Mouse (Mus musculus) cerebellum, adult 9-10 months (tissue): ENCODE data around the gene Tsga13.
A peak's percentile ranks its signal among the peaks of the same experiment; 100 is the strongest.

Experiments used
- DNase-seq: peaks from one replicate; pipeline ENCODE4 v3.0.0; 2022

Gene Tsga13

GRCm38 (mm10) chr6:30915473-30915872, at the start of gene Tsga13:
Gene Tsga13, minus strand, starts transcription at chr6:30915573.
- no peak for DNase-seq

DNA sequence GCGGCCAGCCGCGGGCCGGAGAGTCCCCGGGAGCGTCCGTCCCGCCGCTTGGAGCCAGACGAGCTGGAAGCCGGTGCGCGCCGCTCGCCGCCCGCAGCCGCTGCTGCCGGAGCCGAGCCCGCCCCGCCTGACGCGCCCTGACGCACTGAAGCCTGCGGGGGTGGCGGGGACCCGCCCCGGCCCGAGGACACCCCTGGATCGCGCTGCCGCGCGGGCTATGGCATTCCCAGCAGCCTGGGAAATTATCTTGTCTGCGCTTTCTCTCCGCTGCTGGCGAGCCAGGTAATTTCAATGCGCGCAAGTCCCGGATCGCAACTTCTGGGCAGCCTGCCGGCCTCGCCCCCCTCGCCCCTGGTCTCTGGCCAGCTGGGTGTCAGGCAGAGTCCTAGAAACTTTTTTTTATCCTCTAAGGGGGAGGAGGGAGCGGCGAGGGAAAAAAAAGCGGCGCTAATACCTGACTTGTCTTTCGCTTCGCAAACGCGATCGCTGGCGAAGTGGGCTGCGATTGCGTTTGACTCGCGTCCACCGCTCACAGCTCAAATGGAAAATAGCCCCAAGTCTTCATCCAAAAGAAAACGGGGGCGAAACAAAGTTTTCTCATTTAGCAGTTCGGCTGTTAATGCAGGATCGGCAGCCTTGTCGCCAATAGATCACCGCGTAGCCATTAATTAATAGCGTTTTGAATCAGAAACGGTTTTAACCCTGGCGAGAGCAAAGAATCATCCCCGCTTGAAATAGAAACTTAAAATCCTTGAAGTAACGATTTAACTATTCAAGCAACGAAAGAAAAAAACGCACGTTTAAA, 43.6 kb upstream of the Tsga13 start, which contains the start of gene Klf14:
Gene Klf14, minus strand, starts transcription at position 343 of the 805 bp plus-strand sequence.
- DNase-seq = no peak

DNA sequence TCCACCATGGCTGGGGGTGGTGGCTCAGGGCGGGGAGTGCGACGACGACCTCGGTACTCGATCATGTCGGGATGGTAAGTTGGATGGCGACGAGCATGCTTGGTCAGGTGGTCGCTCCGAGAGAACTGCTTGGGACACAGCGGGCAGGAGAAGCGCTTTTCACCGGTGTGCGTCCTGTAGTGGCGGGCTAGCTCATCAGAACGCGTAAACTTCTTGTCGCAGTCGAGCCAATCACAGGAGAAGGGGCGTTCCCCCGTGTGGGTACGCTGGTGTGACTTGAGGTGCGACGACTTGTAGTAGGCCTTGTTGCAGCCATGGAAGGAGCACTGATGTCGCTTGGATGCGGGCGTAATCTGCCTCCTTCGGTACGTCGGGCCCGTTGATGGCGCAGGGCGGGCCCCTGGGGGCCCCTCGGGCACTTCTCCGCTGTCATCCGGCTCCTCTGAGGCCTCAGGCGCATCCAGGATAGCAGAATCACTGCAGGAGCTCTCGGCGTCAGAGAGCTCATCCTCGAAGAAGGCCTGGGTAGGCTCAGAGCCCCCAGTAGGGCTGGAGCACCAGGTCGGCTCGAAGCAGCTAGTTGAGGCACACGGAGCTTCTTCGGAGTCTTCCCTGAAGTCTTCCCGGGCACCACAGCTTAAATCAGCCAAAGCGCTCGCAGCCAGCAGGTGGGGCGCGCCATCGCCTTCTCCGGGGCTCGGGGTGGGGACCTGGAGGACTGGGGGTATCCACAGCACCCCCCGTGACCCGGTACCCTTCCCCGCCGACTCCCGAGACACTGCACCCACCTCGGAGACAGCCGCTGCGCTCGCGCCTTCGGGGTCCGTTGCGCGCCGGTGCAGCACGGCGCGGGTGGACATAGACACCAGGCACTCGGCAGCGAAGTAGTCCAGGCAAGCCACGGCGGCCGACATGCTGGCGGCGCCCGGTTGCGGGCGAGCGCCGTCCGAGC, 42.7 kb upstream of the Tsga13 start:
- no peak for DNase-seq

- no peak for DNase-seq
Observed at GRCm38 (mm10) chr6:30939264-30939663, 23.9 kb upstream of the Tsga13 start.

- DNase-seq = no peak
Observed at GRCm38 (mm10) chr6:30922821-30923220, 7.4 kb upstream of the Tsga13 start.

GRCm38 (mm10) chr6:30921826-30922225, 6.5 kb upstream of the Tsga13 start:
- no peak for DNase-seq

DNA sequence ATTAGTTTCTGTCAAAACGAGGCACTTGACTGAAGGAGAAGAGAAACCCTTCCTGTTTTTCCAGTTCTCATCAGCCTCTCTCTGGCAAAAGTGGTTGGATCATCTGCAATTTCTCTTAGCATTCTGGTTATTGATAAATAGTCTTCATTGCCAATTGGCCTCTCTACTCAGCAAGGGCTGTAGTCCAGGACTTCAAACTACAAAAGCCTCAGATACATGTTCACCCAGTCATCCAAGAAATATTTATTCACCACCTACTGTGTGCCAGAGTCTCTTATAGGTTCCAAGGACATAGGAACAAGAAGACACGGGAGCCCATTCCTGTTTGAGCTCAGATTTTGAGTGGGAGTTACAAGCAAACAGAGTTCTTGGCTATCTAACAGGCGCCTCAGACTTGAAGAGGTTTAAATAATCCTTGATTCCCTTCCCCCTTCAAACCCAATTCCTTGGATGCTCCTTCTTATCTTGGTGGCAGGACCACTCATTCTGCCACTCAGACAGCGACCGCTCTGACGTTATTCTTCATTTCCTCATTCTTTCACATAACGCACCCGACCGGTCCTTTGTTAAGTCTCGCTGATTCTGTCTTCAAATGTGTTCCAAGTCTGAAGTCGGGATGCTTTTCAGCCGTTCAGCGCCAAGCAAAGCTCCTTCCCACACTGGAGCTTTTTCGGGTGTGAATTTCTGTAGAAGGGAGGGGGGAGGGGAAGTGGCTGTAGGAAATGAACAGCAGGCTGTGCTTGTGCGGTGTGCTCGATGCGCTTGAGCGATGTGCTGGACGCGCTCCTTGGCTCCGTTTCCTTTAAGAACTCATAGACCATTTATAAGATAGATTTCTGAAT, 5.7 kb upstream of the Tsga13 start:
- DNase-seq = no peak

DNA sequence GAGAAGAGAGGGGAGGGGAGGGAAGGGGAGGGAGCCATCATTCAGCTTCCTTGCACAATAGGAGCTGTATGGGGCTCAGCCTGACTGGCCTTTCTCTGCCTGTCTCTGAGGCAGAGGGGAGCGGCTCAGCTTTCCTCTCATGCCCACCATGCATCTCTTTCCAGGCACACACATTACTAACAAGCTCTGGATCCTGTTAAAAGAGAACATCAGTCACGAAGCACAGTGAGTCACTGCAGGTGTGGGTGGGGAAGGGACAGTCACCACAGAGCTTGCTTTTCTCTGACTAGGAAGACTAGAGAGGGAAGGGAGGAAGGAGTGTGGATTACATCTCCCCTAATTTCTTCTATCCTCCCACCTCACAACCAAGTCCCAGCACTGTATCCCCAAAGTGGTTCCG, 7.4 kb downstream of the Tsga13 start:
- DNase-seq = no peak

GRCm38 (mm10) chr6:30904911-30905310, 10.5 kb downstream of the Tsga13 start:
- no peak for DNase-seq

DNA sequence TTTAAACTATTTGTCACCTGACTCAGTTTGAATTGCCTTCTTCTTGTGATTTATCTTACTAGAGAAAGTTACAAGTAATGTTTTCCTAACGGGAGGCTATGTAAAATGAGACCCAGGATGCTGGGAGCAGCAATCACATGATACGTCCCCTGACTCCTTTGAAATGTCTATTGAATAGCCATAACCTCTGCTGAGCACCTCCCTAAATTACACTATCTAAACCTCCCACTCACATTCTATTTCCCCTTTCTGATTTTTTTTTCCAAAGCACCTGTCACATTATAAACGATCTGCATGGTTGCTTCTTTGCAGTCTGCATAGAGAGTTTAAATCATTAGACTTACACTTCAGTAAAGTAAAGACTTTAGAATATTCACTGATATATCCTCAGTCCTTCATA, 11.3 kb downstream of the Tsga13 start:
- DNase-seq = no peak

DNA sequence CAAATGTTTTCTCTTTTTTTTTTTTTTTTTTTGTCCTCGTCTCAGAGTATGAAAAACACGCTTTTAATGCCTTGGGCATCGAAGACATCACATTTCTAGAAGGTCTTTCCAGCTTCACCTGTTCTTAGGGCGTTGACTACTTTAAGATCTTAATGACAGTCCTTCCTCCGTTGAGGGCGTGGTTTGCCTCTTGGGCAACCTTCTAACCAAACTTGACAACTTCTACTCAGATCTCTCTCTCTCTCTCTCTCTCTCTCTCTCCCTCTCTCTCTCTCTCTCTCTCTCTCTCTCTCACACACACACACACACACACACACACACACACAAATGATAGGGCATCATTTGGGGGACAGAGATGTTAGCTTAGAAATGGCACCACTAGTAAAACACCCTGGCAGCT, 17.9 kb downstream of the Tsga13 start:
- DNase-seq = no peak

- DNase-seq = no peak
Observed at GRCm38 (mm10) chr6:30896986-30897327, 18.4 kb downstream of the Tsga13 start.

DNA sequence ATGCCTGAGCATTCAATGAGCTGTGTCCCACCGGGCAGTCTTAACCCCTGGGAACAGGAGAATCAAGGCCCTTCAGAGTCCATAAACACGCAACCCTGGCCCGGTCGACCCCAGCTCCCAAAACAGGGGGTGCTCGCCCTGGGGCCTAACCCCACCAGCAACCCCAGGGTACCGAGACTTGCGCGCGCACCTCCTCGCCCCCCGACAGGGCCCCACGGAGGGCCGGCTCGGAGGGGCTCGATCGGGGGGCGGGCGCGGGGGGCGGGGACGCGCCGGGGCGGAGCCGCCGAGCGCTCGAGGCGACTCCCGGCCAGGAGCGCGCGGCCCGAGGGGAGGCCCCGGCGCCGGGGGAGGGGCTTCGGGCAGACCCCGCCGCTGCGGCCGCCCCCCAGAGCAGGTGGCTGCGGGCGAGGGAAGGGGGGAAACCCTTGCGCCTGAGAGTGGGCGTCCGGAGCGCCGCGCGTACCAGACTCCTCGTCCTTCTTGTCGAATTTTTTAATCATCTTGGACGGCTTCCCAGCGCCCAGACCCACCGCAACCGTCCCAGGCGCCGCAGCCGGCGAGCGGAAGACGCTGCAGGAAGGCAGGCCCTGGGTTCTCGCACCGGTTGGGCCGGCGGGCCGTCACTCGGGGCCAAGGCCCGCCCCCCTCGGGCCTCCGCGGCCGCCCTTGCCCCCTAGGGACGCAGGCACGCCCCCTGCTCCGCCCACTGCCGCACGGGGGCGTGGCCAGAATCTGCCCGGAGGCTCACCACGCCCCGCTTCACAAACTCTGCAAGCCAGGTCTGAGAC, 19.0 kb downstream of the Tsga13 start, which contains the start of gene Copg2:
Gene Copg2, minus strand, starts transcription at position 600 of the 791 bp plus-strand sequence.
- DNase-seq = peak; percentile 90

GRCm38 (mm10) chr6:30895819-30896194, 19.6 kb downstream of the Tsga13 start:
- peak; percentile 49 for DNase-seq

DNA sequence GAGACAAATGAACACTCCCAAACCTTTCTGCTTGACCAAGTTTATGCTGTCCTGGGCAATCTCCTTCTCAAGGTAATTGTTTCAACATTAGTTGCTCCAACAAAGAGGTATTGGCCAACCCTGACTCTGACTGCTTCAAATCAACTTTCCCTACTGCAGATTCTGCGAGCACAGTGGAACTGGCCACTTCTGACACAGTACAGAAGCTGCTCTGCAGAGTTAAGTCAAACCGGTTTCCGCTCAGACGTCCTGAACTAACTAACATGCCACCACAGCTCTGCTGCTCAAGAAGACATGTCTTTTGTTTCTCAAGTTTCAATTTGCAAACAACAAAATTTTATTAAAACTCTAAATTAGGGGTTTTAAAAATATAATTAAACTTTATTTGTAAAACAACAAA, 22.3 kb downstream of the Tsga13 start:
- no peak for DNase-seq

DNA sequence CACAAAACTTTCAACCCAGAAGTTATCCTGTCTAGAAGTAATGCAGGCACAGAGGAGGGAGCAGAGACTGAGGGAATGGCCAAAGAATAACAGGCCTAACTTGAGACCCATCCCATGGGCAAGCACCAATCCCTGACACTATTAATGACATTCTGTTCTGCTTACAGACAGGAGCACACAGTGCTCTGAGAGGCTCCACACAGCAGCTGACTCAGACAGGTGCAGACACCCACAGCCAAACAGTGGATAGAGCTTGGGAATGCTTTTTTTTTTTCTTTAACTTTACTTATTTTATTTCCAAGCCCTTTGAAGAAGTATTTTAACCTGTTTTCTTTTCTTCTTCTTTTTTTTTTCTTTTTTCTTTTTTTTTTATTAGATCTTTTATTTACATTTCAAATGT, 23.6 kb downstream of the Tsga13 start:
- no peak for DNase-seq

DNA sequence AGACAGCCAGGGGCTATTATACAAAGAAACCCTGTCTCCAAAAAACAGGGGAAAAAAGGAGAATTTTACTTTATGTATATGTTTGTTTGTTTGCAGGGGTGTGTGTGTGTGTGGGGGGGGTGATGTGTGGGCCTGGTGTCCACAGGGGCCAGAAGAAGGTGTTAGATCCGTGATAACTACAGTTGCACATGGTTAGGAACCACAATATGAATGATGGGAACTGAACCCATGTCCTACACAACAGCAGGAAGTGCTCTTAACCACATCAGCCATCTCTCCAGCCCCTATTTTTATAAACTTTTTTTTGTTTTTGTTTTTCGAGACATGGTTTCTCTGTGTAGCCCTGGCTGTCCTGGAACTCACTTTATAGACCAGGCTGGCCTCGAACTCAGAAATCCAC, 30.5 kb downstream of the Tsga13 start:
- no peak for DNase-seq

- DNase-seq = peak; percentile 77
Observed at GRCm38 (mm10) chr6:30883491-30883890, 31.9 kb downstream of the Tsga13 start.

GRCm38 (mm10) chr6:30876661-30877060, 38.7 kb downstream of the Tsga13 start:
- no peak for DNase-seq

- DNase-seq = no peak
Observed at GRCm38 (mm10) chr6:30866501-30866900, 48.9 kb downstream of the Tsga13 start.

DNA sequence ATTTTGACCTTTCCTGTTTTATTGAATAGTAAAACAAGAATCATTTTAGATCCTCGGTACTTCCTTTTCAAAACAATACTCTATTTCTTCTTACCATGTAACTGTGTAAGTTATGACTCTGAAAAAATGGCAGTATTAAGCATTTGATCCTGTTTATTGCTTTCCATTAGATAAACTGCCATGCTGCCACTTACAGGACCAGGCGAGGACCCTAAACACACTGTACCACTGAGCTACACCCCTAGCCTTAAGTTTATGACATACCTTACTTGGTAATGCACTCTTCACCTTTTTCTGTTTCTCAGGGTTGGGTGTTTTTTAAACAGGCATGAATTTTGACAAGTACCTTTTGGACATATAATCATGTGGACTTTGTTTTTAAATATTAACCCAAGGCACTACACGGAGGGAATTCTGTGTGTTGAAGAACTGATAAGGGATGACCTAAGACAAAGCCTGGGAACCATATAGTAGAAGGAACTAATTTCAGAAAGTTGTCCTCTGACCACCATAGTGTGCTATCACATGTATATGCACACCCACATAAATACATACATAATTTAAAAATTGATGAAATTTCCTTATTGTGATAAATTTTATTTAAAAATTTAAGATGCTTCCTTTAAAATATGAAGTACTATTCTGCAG, 50.2 kb downstream of the Tsga13 start:
- DNase-seq = no peak

DNA sequence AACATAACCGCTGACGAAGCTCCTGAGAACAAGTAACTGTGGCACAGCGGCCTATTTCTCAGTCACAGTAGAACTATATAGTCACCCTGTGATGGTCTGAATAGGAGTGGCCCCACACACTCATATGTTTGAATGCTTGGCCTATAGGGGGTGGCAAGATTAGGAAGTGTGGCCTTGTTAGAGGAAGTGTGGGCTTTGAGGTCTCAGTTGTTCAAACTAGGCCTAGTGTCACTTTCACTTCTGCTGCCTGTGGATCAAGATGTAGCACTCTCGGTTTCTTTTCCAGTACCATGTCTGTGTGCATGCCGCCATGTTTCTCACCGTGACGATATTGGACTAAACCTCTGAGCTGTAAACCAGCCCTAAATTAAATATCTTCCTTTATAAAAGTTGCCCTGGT, 59.4 kb downstream of the Tsga13 start:
- no peak for DNase-seq
